Comparison of ENCODE assay signal across 10 mouse cellular contexts in genomic region chr12:5176716-5177341, GRCm38 (mm10).
A peak's percentile ranks its signal among the peaks of the same experiment; 100 is the strongest.
DNase-seq lines count a peak whose midpoint lies in the region; ATAC-seq lines count a peak whose summit lies in the region.
"Had no signal": no experiment of that assay in that cellular context is flagged by ENCODE, and none has a peak within 500 bp of the region (broad histone marks: within the 10 kb centered on the region; RNA-seq: fewer than 3 reads in every experiment).

No protein-coding gene starts in this region.

- peak; percentile 12 for DNase-seq in kidney, adult 11 months
- DNase-seq in kidney, adult 18-20 months, result no peak
- peak; percentile 38 for DNase-seq in ovary, postnatal 36 days (ENCODE audit: low spot score)
- no peak for DNase-seq in ovary, postnatal 10 days (ENCODE audit: low spot score)
- DNase-seq in adrenal gland, postnatal 36 days, result peak; percentile 81 to 84
- peak; percentile 46 for DNase-seq in testis, postnatal 14 days (ENCODE audit: low spot score)
- DNase-seq in natural killer cell, adult 2 months (ENCODE audit: low spot score in 2 of 2), result no peak
- DNase-seq: lung, adult 18-20 months; thymus, postnatal 4 days had no signal

- no peak for ATAC-seq in monocyte, adult 5-6 weeks (replicated peaks; ENCODE audit: insufficient number of reproducible peaks, low FRiP score, low TSS enrichment, poor library complexity, severe bottlenecking)

Comparison
In these comparisons a context has a peak if more than half of its experiments do, and no peak if none do; other contexts are left out.
1. DNase-seq: peak in kidney, adult 11 months (single experiment), ovary, postnatal 36 days (single experiment), adrenal gland, postnatal 36 days (2 of 2) and testis, postnatal 14 days (single experiment); none in kidney, adult 18-20 months (single experiment), ovary, postnatal 10 days (single experiment) and natural killer cell, adult 2 months (0 of 2).